ENCODE assay signal across 8 mouse cellular contexts in genomic region chr14:34549004-34549671, GRCm38 (mm10). TPM values are rescaled to one million over a fixed set of nuclear protein-coding genes. Genes with fewer than 3 reads are reported as not detected.
DNase-seq lines count a peak whose midpoint lies in the region; ATAC-seq and TF ChIP-seq lines count a peak whose summit lies in the region.

No protein-coding gene starts in this region.

- peak; percentile 71 for ATAC-seq in heart, embryonic 13.5 days (ENCODE audit: extremely low read depth, insufficient number of reproducible peaks, low FRiP score, low TSS enrichment)
- peak; percentile 70 for ATAC-seq in liver, embryonic 14.5 days (ENCODE audit: insufficient read depth)
- peak; percentile 97 for ATAC-seq in neural tube, embryonic 11.5 days (ENCODE audit: insufficient read depth, low FRiP score, low TSS enrichment)

- peak overlapping the region; percentile 87 for H3K4me2 ChIP-seq in heart, embryonic 13.5 days
- peak overlapping the region; percentile 68 for H3K4me2 ChIP-seq in liver, embryonic 14.5 days (ENCODE audit: low read depth)
- peak overlapping the region; percentile 56 for H3K4me2 ChIP-seq in neural tube, embryonic 11.5 days (ENCODE audit: low read depth)

- peak; percentile 43 to 55 for DNase-seq in CD8-positive naive resting alpha-beta T cell, adult 2 months (ENCODE audit: low read depth in 2 of 2, low spot score in 2 of 2)
- DNase-seq in brain, embryonic 18.5 days (ENCODE audit: low read depth, low spot score): peak; percentile 73
- DNase-seq in kidney, postnatal 10 days: peak; percentile 90
- DNase-seq in liver, embryonic 14.5 days (ENCODE audit: low read depth in 3 of 3, low spot score in 3 of 3): peak in 2 of 3 experiments; percentile 14 to 27
- DNase-seq in neural tube, embryonic 11.5 days (ENCODE audit: low spot score): peak; percentile 93

- H3K36me3 ChIP-seq in erythroblast, embryonic 14.5 days (ENCODE audit: control insufficient read depth): no peaks in the 10 kb centered on the region
- peaks cover 64% of the 10 kb centered on the region for H3K36me3 ChIP-seq in heart, embryonic 13.5 days
- no peaks in the 10 kb centered on the region for H3K36me3 ChIP-seq in liver, embryonic 14.5 days (replicated peaks; ENCODE audit: control insufficient read depth, insufficient read depth, low read depth)
- H3K36me3 ChIP-seq in neural tube, embryonic 11.5 days (ENCODE audit: control insufficient read depth, insufficient read depth, low read length): no peaks in the 10 kb centered on the region
- H3K36me3 ChIP-seq in testis, adult 2 months (ENCODE audit: control insufficient read depth, insufficient read depth, low read length): no peaks in the 10 kb centered on the region

- WGBS in heart, embryonic 13.5 days: under 1% methylated on average over 55 of the region's 55 CpGs
- 1% methylated on average over 52 of the region's 55 CpGs for WGBS in liver, embryonic 14.5 days (ENCODE audit: insufficient replicate concordance)
- under 1% methylated on average over 53 of the region's 55 CpGs for WGBS in neural tube, embryonic 11.5 days

- peak; percentile 89 for TF ChIP-seq CTCF in liver, embryonic 14.5 days (IDR thresholded peaks at IDR 0.05; ENCODE audit: low read depth)
- peak; percentile 80 for TF ChIP-seq CTCF in testis, adult 2 months (IDR thresholded peaks at IDR 0.05; ENCODE audit: control insufficient read depth, insufficient read depth, insufficient replicate concordance, low read depth, low read length)

- H3K27ac ChIP-seq in heart, embryonic 13.5 days (replicated peaks): peak overlapping the region; percentile 90
- no peak overlapping the region for H3K27ac ChIP-seq in liver, embryonic 14.5 days
- peak overlapping the region; percentile 50; the same call in 1 of the 2 replicates for H3K27ac ChIP-seq in neural tube, embryonic 11.5 days (ENCODE audit: low read depth, low read length)
- peak overlapping the region; percentile 73 for H3K27ac ChIP-seq in testis, adult 2 months (ENCODE audit: control insufficient read depth, insufficient read depth, low read depth, low read length)

- peaks cover 11% of the 10 kb centered on the region for H3K4me1 ChIP-seq in erythroblast, embryonic 14.5 days (ENCODE audit: control insufficient read depth)
- H3K4me1 ChIP-seq in heart, embryonic 13.5 days: peaks cover 86% of the 10 kb centered on the region
- H3K4me1 ChIP-seq in liver, embryonic 14.5 days (replicated peaks; ENCODE audit: control insufficient read depth in 2 of 2, insufficient read depth in 2 of 2, low read length in 1 of 2): no peaks in the 10 kb centered on the region
- H3K4me1 ChIP-seq in neural tube, embryonic 11.5 days (ENCODE audit: control insufficient read depth, insufficient read depth, low read length): peaks cover 3% of the 10 kb centered on the region
- peaks cover 4% of the 10 kb centered on the region; the same call in 1 of the 2 replicates for H3K4me1 ChIP-seq in testis, adult 2 months (ENCODE audit: control insufficient read depth, insufficient read depth, low read length)

- H3K4me3 ChIP-seq in erythroblast, embryonic 14.5 days (replicated peaks): peak overlapping the region; percentile 55
- peak overlapping the region; percentile 65 for H3K4me3 ChIP-seq in heart, embryonic 13.5 days
- peak overlapping the region; percentile 60 to 62 for H3K4me3 ChIP-seq in liver, embryonic 14.5 days (ENCODE audit: insufficient read depth in 1 of 2, low read depth in 2 of 2, low read length in 2 of 2)
- H3K4me3 ChIP-seq in neural tube, embryonic 11.5 days (ENCODE audit: low read depth, low read length): peak overlapping the region; percentile 78
- H3K4me3 ChIP-seq in testis, adult 2 months (ENCODE audit: control insufficient read depth, low read depth, low read length): peak overlapping the region; percentile 87

- peak overlapping the region; percentile 87 for H3K9ac ChIP-seq in heart, embryonic 13.5 days
- peak overlapping the region; percentile 38; the same call in 1 of the 2 replicates for H3K9ac ChIP-seq in liver, embryonic 14.5 days (replicated peaks)
- peak overlapping the region; percentile 90 for H3K9ac ChIP-seq in neural tube, embryonic 11.5 days (ENCODE audit: low read length)

- H3K27me3 ChIP-seq in erythroblast, embryonic 14.5 days (ENCODE audit: control insufficient read depth): peaks cover 51% of the 10 kb centered on the region
- no peaks in the 10 kb centered on the region; the same call in 1 of the 2 replicates for H3K27me3 ChIP-seq in heart, embryonic 13.5 days (replicated peaks)
- H3K27me3 ChIP-seq in liver, embryonic 14.5 days (ENCODE audit: control insufficient read depth, insufficient read depth, low read length): peaks cover 27% of the 10 kb centered on the region
- H3K27me3 ChIP-seq in neural tube, embryonic 11.5 days (ENCODE audit: control insufficient read depth, insufficient read depth, low read length): no peaks in the 10 kb centered on the region
- H3K27me3 ChIP-seq in testis, adult 2 months (ENCODE audit: control insufficient read depth, insufficient read depth, low read length): no peaks in the 10 kb centered on the region

- H3K9me3 ChIP-seq in erythroblast, embryonic 14.5 days (ENCODE audit: control insufficient read depth, low read length): no peaks in the 10 kb centered on the region
- no peaks in the 10 kb centered on the region for H3K9me3 ChIP-seq in heart, embryonic 13.5 days
- no peaks in the 10 kb centered on the region for H3K9me3 ChIP-seq in liver, embryonic 14.5 days (ENCODE audit: control insufficient read depth, low read length)
- no peaks in the 10 kb centered on the region for H3K9me3 ChIP-seq in neural tube, embryonic 11.5 days (ENCODE audit: control insufficient read depth, low read length)

- TF ChIP-seq POLR2A in testis, adult 2 months (IDR thresholded peaks at IDR 0.05; ENCODE audit: control insufficient read depth, low read depth, low read length): no peak

- TF ChIP-seq EP300 in liver, embryonic 14.5 days (IDR thresholded peaks at IDR 0.05; ENCODE audit: low read depth): no peak

RNA-seq across cellular contexts. Expression of gene 9230112D13Rik, which starts 26.5 kb away (rescaled TPM):
- 0.05 TPM in 1 of 2 replicates, not detected in the other for polyA plus RNA-seq in erythroblast, embryonic 14.5 days (2012)
- polyA plus RNA-seq in heart, embryonic 13.5 days (2015; fragmentation: Nextera tagmentation; extraction: Ambion mirVana): not detected in 2 replicates
- not detected in 2 replicates for polyA plus RNA-seq in liver, embryonic 14.5 days (2012; rRNA removed)
- polyA plus RNA-seq in liver, embryonic 14.5 days (2014; fragmentation: Nextera tagmentation; extraction: Ambion mirVana): not detected in 2 replicates
- polyA plus RNA-seq in neural tube, embryonic 11.5 days (2014; fragmentation: Nextera tagmentation; extraction: Ambion mirVana): not detected in 2 replicates
- 0.14 TPM in 1 of 2 replicates, not detected in the other for polyA plus RNA-seq in testis, adult 2 months (2012; rRNA removed)

RNA-seq across cellular contexts. Expression of gene Ldb3, which starts 39.3 kb away (rescaled TPM):
- polyA plus RNA-seq in erythroblast, embryonic 14.5 days (2012): not detected in 2 replicates
- polyA plus RNA-seq in heart, embryonic 13.5 days (2015; fragmentation: Nextera tagmentation; extraction: Ambion mirVana): 226 and 249 TPM in 2 replicates
- polyA plus RNA-seq in liver, embryonic 14.5 days (2012; rRNA removed): 0.03 and 0.07 TPM in 2 replicates
- polyA plus RNA-seq in liver, embryonic 14.5 days (2014; fragmentation: Nextera tagmentation; extraction: Ambion mirVana): 0.04 and 0.05 TPM in 2 replicates
- polyA plus RNA-seq in neural tube, embryonic 11.5 days (2014; fragmentation: Nextera tagmentation; extraction: Ambion mirVana): 2.4 and 2.5 TPM in 2 replicates
- polyA plus RNA-seq in testis, adult 2 months (2012; rRNA removed): 0.54 and 0.99 TPM in 2 replicates

RNA-seq across cellular contexts. Expression of gene Bmpr1a, which starts 46.0 kb away (rescaled TPM):
- polyA plus RNA-seq in erythroblast, embryonic 14.5 days (2012): not detected in 2 replicates
- 37.1 and 37.4 TPM in 2 replicates for polyA plus RNA-seq in heart, embryonic 13.5 days (2015; fragmentation: Nextera tagmentation; extraction: Ambion mirVana)
- 1.9 and 2.8 TPM in 2 replicates for polyA plus RNA-seq in liver, embryonic 14.5 days (2012; rRNA removed)
- 3.2 and 3.9 TPM in 2 replicates for polyA plus RNA-seq in liver, embryonic 14.5 days (2014; fragmentation: Nextera tagmentation; extraction: Ambion mirVana)
- 51.4 and 54.9 TPM in 2 replicates for polyA plus RNA-seq in neural tube, embryonic 11.5 days (2014; fragmentation: Nextera tagmentation; extraction: Ambion mirVana)
- polyA plus RNA-seq in testis, adult 2 months (2012; rRNA removed): 3.7 and 5.9 TPM in 2 replicates

RNA-seq across cellular contexts. Expression of gene Opn4, which starts 50.8 kb away (rescaled TPM):
- polyA plus RNA-seq in erythroblast, embryonic 14.5 days (2012): not detected in 2 replicates
- 4.8 and 5.8 TPM in 2 replicates for polyA plus RNA-seq in heart, embryonic 13.5 days (2015; fragmentation: Nextera tagmentation; extraction: Ambion mirVana)
- not detected in 2 replicates for polyA plus RNA-seq in liver, embryonic 14.5 days (2012; rRNA removed)
- not detected in 2 replicates for polyA plus RNA-seq in liver, embryonic 14.5 days (2014; fragmentation: Nextera tagmentation; extraction: Ambion mirVana)
- not detected in 2 replicates for polyA plus RNA-seq in neural tube, embryonic 11.5 days (2014; fragmentation: Nextera tagmentation; extraction: Ambion mirVana)
- 0.14 and 0.26 TPM in 2 replicates for polyA plus RNA-seq in testis, adult 2 months (2012; rRNA removed)

Comparison
In these comparisons a context has a peak if more than half of its experiments do, and no peak if none do; other contexts are left out.
1. DNase-seq: peak in every context shown above with its lines; median percentile 93 in neural tube, embryonic 11.5 days; 90 in kidney, postnatal 10 days; 73 in brain, embryonic 18.5 days; 49 in CD8-positive naive resting alpha-beta T cell, adult 2 months; 20 in liver, embryonic 14.5 days.
2. H3K9ac ChIP-seq: peak in every context shown above with its lines; median percentile 90 in neural tube, embryonic 11.5 days; 87 in heart, embryonic 13.5 days; 38 in liver, embryonic 14.5 days.
3. RNA of gene Ldb3, which starts 39.3 kb away (polyA plus RNA-seq): 226 to 249 TPM in heart, embryonic 13.5 days; 2.4 to 2.5 TPM in neural tube, embryonic 11.5 days, 0.54 to 0.99 TPM in testis, adult 2 months, 0.03 to 0.07 TPM in liver, embryonic 14.5 days and not detected in erythroblast, embryonic 14.5 days; every median in the first group is over 10 times any median in the second.
4. Peak in every context shown above with its lines, with median percentiles within 50 percentile points of each other: H3K4me3 ChIP-seq, ATAC-seq and H3K4me2 ChIP-seq.